Mouse (Mus musculus) urinary bladder, postnatal 14 days (tissue): ENCODE data around the gene Ciz1.
A peak's percentile ranks its signal among the peaks of the same experiment; 100 is the strongest.

ENCODE experiments used
- DNase-seq: peaks from one replicate; pipeline ENCODE4 v3.0.0; 2021; ENCODE audit warnings: low spot score

Ciz1 gene

DNA sequence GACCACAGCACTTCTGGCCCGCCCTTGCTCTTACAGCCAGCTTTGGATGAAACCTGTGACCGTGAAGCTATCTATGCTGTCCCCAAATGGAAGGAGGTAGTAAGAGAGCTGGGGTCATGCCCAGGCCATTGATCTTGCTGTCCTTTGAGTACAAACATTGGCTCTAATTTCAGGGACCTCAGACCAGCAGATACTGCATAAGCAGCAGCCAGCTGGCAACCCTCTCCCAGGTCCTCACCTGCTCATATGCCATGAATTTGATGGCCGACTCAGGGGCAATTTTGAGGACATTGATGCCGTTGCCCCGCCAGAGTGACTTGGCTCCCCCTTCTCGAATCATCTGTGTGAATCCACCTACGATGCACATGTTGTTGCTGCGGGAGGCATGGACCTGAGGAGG is 65.4 kb downstream of the Ciz1 start:
- no peak for DNase-seq

GRCm38 (mm10) chr2:32418430-32419151 is 66.5 kb downstream of the Ciz1 start:
- DNase-seq = no peak

GRCm38 (mm10) chr2:32419359-32419758 is 67.2 kb downstream of the Ciz1 start:
- DNase-seq = peak; percentile 55

DNA sequence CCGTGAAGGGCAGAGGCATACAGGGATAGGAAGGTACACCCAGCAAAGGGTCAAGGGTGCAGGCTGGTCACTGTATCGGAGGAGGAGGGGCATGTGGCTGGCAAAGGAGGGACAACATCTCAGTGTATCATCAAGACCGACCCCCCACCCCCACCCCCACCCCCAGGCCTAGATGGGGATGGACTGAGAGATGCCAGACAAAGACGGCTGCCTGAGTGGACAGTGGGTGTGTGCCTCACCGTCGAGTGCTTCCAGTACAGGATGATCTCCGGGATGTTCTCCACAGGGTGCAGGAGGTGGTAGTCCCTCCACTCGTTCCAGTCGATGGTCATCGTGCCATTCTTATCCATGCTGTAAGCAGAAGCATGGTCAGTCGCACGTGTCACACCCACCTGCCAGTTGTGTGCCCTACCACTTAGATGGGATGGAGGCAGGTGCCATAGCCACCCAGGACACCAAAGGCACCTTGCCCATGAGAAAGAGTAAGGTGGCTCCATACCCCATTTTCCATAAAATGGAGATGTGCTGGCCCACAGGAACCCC is 68.0 kb downstream of the Ciz1 start:
- DNase-seq = no peak

DNA sequence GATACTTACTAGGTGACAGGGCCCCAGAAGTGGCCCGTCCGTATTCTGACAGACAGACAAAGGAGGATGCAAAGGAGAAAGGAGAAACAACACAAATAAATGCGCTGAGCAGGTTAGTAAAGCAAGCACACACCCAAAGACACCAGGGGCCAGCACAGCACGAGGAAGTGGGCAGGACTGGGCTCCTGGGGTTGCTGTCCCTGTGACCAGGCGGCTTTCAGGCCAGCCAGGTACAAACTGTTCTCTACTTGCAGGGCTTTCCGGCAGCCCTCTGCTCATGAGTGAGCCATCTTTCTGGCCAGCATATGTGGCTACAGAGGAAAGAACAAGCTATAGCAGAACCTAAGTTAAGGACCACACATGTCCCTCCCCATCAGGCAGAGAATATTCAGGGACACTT is 68.5 kb downstream of the Ciz1 start:
- no peak for DNase-seq

DNA sequence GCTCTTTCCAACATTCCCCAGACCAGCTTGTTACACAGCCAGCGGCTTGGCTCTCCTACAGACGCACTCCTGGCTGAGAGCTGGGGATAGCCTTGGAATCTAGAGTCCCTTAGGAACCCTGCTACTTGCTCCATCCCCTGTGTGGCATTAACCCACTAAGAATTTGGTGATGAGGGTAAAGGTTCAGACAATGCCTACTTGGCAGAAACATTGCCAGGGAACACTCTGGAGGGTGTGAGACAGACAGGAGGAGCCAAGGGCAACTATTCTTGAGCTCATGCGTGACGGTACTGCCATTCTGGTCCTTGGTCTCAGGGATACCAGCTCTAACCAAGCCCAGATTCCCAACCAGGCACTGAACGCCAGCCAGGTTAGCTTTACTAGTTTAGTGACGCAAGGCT is 69.7 kb downstream of the Ciz1 start:
- DNase-seq = no peak

GRCm38 (mm10) chr2:32423481-32424331 is 71.6 kb downstream of the Ciz1 start:
- DNase-seq = peak; percentile 80

GRCm38 (mm10) chr2:32424796-32425195 is 72.7 kb downstream of the Ciz1 start:
- DNase-seq = no peak

DNA sequence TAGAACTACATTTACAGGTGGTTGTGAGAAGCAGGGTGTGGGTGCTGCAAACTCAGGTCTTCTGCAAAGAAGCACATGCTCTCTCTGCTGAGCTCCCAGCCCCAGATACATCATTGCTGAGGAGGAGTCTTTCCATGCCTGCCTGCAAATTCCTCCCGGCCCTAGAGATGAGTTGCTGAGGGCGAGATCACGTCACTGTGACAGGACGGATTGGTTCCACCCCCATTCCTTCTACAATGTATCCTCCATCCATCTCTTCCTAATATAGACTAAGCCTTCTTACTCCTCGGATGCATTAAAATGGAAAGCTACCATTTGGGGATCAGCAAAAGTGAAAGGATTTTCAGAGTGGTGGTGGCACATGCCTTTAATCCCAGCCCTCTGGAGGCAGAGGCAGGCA is 73.4 kb downstream of the Ciz1 start:
- DNase-seq = no peak

DNA sequence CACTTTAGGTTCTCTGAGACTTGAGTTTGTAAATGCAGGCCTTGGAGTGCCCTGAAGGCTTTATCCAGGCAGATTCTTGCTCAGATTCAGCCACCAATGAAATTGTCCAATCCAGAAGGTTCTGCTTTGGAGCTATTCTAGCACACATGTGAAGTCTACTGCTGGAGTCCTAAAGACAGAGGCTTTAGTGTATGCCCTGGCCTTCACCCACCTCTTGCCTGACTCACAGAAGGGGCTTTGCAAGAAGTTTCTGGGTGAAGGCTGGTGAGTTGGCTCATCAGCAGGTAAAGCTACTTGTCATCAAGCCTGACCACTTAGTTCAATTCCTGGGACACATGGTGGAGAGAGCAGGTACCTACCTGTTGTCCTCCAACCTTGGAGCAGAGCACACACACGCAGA is 74.0 kb downstream of the Ciz1 start:
- no peak for DNase-seq

DNA sequence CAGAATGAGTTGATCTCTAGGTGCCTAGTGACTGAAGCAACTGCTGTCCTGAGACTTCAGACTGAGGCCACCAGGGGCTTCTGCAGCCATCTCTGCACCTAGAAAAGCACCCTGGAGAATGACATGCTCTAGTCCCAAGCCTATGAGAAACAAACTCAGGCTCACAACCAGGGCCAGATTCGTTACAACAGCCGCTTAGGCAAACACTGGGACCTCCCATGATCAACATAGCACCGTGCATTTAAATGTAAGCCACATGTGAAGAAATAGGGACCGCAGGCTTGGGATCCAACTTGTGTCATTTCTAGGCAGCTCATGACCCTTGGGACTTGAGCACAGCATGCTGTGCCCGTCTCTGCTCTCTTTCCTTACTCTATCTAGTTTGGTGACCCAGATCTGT is 75.6 kb downstream of the Ciz1 start:
- DNase-seq = no peak

- DNase-seq = peak; percentile 67
Observed at GRCm38 (mm10) chr2:32428262-32428722, 76.2 kb downstream of the Ciz1 start.

DNA sequence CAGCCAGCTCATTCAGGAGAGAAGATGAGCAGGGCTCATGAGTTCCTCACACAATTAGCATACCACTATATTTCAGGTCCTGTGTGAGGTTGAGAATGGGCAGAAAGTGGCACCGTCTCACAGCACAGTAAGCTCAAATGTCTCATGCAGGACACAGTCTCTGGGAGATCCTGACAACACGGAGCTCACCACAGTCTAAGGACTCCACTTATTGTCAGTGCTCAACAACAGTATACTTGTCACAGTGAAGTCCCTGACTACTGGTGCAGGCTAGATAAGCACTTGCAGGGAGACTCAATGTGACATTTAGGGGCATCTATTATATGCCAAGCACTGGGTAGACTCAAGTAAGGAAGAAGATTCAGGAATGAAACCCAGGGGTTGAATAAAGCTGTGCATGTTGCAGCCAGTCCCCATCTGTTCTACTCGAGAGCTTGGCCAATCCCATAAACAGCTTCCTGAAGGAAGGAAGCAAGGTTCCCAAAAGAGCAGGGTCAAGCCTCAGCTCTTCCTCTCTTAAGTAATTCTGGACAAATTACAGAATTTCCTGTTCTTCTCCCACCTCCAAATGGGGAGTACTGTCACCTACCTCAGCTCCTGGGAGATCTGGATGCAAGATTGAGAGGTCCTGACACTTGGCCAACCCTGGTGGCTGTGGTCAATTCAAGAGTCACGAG is 77.2 kb downstream of the Ciz1 start:
- DNase-seq = no peak
